Mouse (Mus musculus): ENCODE data around the gene Atp2a2. TPM values are rescaled to one million over a fixed set of nuclear protein-coding genes. Genes with fewer than 3 reads are reported as not detected.

The Atp2a2 gene
- polyA plus RNA-seq, 1 experiment: 57.0 TPM

- TF ChIP-seq CTCF (IDR thresholded peaks at IDR 0.05; ENCODE audit: low read depth, low read length) (no peak), POLR2A (IDR thresholded peaks at IDR 0.05; ENCODE audit: borderline replicate concordance, low read depth, low read length) (no peak)
- H3K4me3 ChIP-seq (ENCODE audit: insufficient read depth, low read length): no peak overlapping the region
- H3K27ac ChIP-seq (ENCODE audit: insufficient read depth, low read depth, low read length): no peak overlapping the region
- peaks cover 12% of the 10 kb centered on the region for H3K4me1 ChIP-seq (ENCODE audit: control insufficient read depth, insufficient read depth, low read length)
Measured at GRCm38 (mm10) chr5:122482733-122483391, 19.2 kb downstream of the Atp2a2 start.

GRCm38 (mm10) chr5:122481844-122482243, 20.2 kb downstream of the Atp2a2 start:
- Histone ChIP-seq H3K4me3 (ENCODE audit: insufficient read depth, low read length) (no peak overlapping the region), H3K4me1 (ENCODE audit: control insufficient read depth, insufficient read depth, low read length) (peaks cover 12% of the 10 kb centered on the region), H3K27ac (ENCODE audit: insufficient read depth, low read depth, low read length) (no peak overlapping the region)
- TF ChIP-seq POLR2A (IDR thresholded peaks at IDR 0.05; ENCODE audit: borderline replicate concordance, low read depth, low read length): no peak
- no peak for TF ChIP-seq CTCF (IDR thresholded peaks at IDR 0.05; ENCODE audit: low read depth, low read length)

GRCm38 (mm10) chr5:122479131-122479530, 22.9 kb downstream of the Atp2a2 start:
- no peak for TF ChIP-seq CTCF (IDR thresholded peaks at IDR 0.05; ENCODE audit: low read depth, low read length)
- TF ChIP-seq POLR2A (IDR thresholded peaks at IDR 0.05; ENCODE audit: borderline replicate concordance, low read depth, low read length): no peak
- Histone ChIP-seq H3K4me3 (ENCODE audit: insufficient read depth, low read length) (no peak overlapping the region), H3K27ac (ENCODE audit: insufficient read depth, low read depth, low read length) (no peak overlapping the region), H3K4me1 (ENCODE audit: control insufficient read depth, insufficient read depth, low read length) (peaks cover 12% of the 10 kb centered on the region)

GRCm38 (mm10) chr5:122477492-122477891, 24.5 kb downstream of the Atp2a2 start:
- TF ChIP-seq POLR2A (IDR thresholded peaks at IDR 0.05; ENCODE audit: borderline replicate concordance, low read depth, low read length) (no peak), CTCF (IDR thresholded peaks at IDR 0.05; ENCODE audit: low read depth, low read length) (no peak)
- H3K4me1 ChIP-seq (ENCODE audit: control insufficient read depth, insufficient read depth, low read length): peaks cover 7% of the 10 kb centered on the region

GRCm38 (mm10) chr5:122476078-122476477, 25.9 kb downstream of the Atp2a2 start:
- TF ChIP-seq CTCF (IDR thresholded peaks at IDR 0.05; ENCODE audit: low read depth, low read length) (no peak), POLR2A (IDR thresholded peaks at IDR 0.05; ENCODE audit: borderline replicate concordance, low read depth, low read length) (no peak)
- H3K4me1 ChIP-seq (ENCODE audit: control insufficient read depth, insufficient read depth, low read length): no peaks in the 10 kb centered on the region
- H3K27ac ChIP-seq (ENCODE audit: insufficient read depth, low read depth, low read length): no peak overlapping the region
- no peak overlapping the region for H3K4me3 ChIP-seq (ENCODE audit: insufficient read depth, low read length)

More at GRCm38 (mm10) chr5:122477492-122477891, 24.5 kb downstream of the Atp2a2 start:
- H3K4me3 ChIP-seq (ENCODE audit: insufficient read depth, low read length): no peak overlapping the region
- no peak overlapping the region for H3K27ac ChIP-seq (ENCODE audit: insufficient read depth, low read depth, low read length)

GRCm38 (mm10) chr5:122474643-122475363, 27.2 kb downstream of the Atp2a2 start:
- TF ChIP-seq POLR2A (IDR thresholded peaks at IDR 0.05; ENCODE audit: borderline replicate concordance, low read depth, low read length) (no peak), CTCF (IDR thresholded peaks at IDR 0.05; ENCODE audit: low read depth, low read length) (no peak)
- H3K27ac ChIP-seq (ENCODE audit: insufficient read depth, low read depth, low read length): no peak overlapping the region
- H3K4me1 ChIP-seq (ENCODE audit: control insufficient read depth, insufficient read depth, low read length): no peaks in the 10 kb centered on the region
- H3K4me3 ChIP-seq (ENCODE audit: insufficient read depth, low read length): no peak overlapping the region

GRCm38 (mm10) chr5:122471658-122472057, 30.4 kb downstream of the Atp2a2 start:
- Histone ChIP-seq H3K4me3 (ENCODE audit: insufficient read depth, low read length) (no peak overlapping the region), H3K27ac (ENCODE audit: insufficient read depth, low read depth, low read length) (no peak overlapping the region), H3K4me1 (ENCODE audit: control insufficient read depth, insufficient read depth, low read length) (no peaks in the 10 kb centered on the region)
- TF ChIP-seq CTCF (IDR thresholded peaks at IDR 0.05; ENCODE audit: low read depth, low read length) (no peak), POLR2A (IDR thresholded peaks at IDR 0.05; ENCODE audit: borderline replicate concordance, low read depth, low read length) (no peak)

GRCm38 (mm10) chr5:122461431-122461830, 40.6 kb downstream of the Atp2a2 start:
- TF ChIP-seq CTCF (IDR thresholded peaks at IDR 0.05; ENCODE audit: low read depth, low read length): no peak
- no peak for TF ChIP-seq POLR2A (IDR thresholded peaks at IDR 0.05; ENCODE audit: borderline replicate concordance, low read depth, low read length)
- Histone ChIP-seq H3K27ac (ENCODE audit: insufficient read depth, low read depth, low read length) (no peak overlapping the region), H3K4me1 (ENCODE audit: control insufficient read depth, insufficient read depth, low read length) (no peaks in the 10 kb centered on the region), H3K4me3 (ENCODE audit: insufficient read depth, low read length) (no peak overlapping the region)

GRCm38 (mm10) chr5:122460656-122461055, 41.4 kb downstream of the Atp2a2 start:
- H3K4me3 ChIP-seq (ENCODE audit: insufficient read depth, low read length): no peak overlapping the region
- TF ChIP-seq POLR2A (IDR thresholded peaks at IDR 0.05; ENCODE audit: borderline replicate concordance, low read depth, low read length) (no peak), CTCF (IDR thresholded peaks at IDR 0.05; ENCODE audit: low read depth, low read length) (no peak)
- no peak overlapping the region for H3K27ac ChIP-seq (ENCODE audit: insufficient read depth, low read depth, low read length)
- H3K4me1 ChIP-seq (ENCODE audit: control insufficient read depth, insufficient read depth, low read length): no peaks in the 10 kb centered on the region

- TF ChIP-seq CTCF (IDR thresholded peaks at IDR 0.05; ENCODE audit: low read depth, low read length) (no peak), POLR2A (IDR thresholded peaks at IDR 0.05; ENCODE audit: borderline replicate concordance, low read depth, low read length) (no peak)
- Histone ChIP-seq H3K4me3 (ENCODE audit: insufficient read depth, low read length) (no peak overlapping the region), H3K4me1 (ENCODE audit: control insufficient read depth, insufficient read depth, low read length) (no peaks in the 10 kb centered on the region), H3K27ac (ENCODE audit: insufficient read depth, low read depth, low read length) (no peak overlapping the region)
Measured at GRCm38 (mm10) chr5:122459335-122459734, 42.7 kb downstream of the Atp2a2 start.

All from bone marrow macrophage, adult 2 months (primary cell).